Mouse (Mus musculus) heart, adult 18-20 months (tissue): ENCODE results near the gene Vps11. TPM values are rescaled to one million over a fixed set of nuclear protein-coding genes. Genes with fewer than 3 reads are reported as not detected.
"Not testable (repeated sequence)": the region's sequence is repeated elsewhere in the genome, so short reads cannot be mapped to it uniquely, and the experiment has no call there.

Experiments
- DNase-seq, 2 experiments: peaks; one replicate each; pipeline ENCODE4 v3.0.0; 2021 to 2022; ENCODE audit warnings: mixed read lengths in 1 of 2
- total RNA-seq, 2 experiments: library from RNA; stranded (reverse); gene quantifications; 2 replicates each; pipeline ENCODE4 v1.2.3; 2021

Gene Vps11
- total RNA-seq, 2 experiments from 2014 or later, result 14.4 to 18.3 TPM

DNA sequence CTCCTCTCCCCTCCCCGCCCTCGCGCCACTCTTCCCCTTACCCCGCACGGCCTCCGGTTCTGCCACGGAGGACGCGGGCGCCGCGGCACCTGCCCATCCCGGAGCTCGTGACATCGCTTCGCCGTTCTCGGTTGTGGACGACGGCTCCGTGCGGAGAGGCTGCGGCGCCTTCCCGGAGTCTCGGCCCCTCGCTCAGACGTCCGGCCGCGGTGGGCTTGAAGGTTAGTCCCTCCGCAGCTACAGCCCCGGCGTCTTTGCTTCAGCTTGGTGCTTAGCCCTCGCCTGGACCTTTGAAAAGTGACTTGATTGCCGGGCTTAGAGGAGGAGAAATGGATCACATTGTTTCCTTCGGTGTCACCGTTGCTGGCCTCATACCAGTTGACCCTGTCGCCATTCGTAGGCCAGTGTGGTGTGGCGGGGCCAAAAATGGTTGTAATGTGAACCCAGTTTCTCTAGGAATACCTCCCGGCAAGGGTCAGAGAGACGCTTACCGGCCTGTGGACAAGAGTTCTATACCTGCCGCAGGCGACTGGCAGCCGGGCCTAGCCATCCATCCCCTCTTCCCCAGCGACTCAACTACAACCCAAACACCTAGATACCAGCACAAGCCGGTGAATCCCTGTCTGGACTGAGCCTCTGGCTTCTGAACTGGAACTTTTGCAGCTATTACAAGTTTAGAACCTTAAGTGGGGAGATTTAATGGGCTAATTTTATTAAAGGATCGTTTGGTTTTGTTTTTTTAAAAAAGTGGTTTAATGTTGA is 26.0 kb downstream of the Vps11 start:
- DNase-seq, result peak; percentile 18 to 65

DNA sequence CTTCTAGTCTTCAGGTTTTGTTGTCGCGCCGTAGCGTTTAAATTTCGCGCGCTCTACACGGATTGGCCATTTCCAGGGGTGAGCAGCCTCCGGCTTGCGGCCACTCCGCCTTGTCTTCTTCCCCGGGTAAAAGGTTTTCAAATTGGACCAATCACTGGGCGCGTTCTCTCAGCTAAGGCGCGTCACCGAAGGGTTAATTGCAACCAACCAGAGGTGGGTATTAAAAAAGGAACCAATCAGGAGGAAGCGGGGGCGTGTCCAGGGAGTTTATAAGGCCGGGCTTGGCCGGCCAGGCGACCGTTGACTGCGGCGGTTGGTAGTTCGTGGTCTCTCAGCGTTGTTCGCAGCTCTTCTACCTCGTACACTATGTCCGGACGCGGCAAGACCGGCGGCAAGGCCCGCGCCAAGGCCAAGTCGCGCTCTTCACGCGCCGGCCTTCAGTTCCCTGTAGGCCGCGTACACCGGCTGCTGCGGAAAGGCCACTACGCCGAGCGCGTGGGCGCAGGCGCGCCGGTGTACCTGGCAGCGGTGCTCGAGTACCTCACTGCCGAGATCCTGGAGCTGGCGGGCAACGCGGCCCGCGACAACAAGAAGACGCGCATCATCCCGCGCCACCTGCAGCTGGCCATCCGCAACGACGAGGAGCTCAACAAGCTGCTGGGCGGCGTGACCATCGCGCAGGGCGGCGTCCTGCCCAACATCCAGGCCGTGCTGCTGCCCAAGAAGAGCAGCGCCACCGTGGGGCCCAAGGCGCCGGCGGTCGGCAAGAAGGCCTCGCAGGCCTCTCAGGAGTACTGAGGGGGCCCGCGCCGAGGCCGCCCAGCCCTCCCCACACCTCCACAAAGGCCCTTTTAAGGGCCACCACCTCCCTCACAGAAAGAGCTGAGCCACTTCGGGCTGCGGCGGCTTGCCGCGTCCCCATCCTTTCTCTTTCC is 26.8 kb downstream of the Vps11 start, which contains the start of gene H2afx:
TSS of gene H2afx (plus strand) at position 299 of the 935 bp plus-strand sequence.
- peak; percentile 99 to 100 for DNase-seq

DNA sequence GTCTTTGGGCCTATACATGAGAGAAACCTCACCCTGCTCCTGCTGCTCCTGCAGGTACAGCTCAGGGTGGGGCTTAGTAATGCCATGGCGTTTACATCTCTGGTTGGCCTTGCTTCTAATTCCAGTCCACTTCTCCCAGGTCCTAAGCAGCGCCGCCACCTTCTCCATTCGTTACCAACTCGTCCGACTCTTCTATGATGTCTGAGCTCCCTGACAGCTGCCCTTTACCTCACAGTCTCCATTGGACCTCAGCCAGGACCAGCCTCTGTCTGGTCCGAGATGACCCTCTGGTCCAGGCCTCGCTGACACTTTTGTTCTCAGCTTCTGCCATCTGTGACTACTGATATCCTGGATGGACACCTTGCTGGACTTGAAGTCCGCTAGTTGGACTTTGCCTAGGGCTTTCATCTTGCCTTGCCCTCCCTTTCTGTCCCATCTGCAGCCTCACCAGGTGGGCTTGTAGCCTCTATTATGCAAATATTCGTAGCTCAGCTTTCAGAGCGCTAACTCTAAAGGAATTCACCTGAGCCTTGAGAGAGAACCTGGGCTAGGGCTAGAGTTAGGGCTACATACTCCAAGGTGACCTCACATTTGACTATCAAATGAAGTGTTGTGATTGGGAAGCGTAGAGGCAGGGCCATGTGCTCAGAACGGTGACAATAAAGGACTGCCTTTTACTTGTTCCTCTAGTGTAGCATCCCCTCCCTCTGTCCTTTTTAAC is 28.4 kb downstream of the Vps11 start:
- no peak for DNase-seq

DNA sequence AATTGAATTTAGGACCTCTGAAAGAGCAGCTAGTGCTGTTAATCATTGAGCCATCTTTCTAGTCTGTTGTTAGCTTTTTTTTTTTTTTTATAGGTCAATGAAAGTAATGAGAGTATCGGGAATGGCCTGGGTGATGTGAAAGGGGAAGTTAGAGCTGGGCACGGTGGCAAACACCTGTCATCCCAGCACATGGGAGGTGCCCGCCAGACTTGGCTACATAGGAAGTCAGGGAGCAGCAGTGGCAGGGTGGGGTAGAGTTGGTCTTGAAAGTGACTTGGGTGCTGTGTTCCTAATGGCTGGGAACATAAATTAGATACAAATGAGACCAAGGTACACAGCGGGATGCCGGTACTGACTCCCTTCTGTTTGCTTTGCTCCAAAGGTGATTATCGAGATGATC is 30.7 kb downstream of the Vps11 start:
- DNase-seq, result no peak

DNA sequence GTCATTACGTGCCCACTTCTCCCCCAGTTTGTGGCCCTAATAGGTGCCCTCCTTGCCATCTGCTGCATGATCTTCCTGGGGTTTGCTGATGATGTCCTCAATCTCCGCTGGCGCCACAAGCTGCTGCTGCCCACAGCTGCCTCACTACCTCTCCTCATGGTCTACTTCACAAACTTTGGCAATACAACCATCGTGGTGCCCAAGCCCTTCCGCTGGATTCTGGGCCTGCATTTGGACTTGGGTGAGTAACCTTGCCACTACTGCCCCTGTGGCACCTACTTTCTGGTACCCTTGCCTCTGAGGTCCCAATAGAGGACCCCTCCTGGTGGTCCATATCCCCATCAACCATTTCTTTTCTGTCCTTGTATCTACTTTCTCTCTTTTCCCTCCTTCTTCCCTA is 33.5 kb downstream of the Vps11 start:
- DNase-seq, result no peak

DNA sequence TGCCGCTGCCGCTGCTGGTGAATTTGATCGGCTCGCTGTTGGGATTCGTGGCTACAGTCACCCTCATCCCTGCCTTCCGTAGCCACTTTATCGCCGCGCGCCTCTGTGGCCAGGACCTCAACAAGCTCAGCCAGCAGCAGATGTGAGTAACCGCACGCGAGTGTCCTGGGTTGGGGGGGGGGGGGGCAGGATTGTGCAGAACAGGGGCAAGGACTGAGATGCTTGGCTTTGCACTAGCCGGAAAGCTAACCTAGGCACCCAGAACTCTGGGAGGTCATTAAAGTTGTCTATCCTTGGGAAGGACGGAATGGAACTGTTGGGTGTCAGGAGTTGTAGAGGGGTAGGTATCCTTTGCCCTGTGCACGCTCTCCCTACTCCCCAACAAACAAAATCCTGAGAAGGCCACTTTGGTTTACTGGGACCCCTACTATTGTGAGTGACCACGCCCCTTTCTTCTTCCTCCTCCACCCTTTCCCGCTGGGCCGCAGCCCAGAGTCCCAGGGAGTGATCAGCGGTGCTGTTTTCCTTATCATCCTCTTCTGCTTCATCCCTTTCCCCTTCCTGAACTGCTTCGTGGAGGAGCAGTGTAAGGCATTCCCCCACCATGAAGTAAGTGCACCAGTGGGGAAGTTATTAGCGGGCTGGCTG is 34.3 kb downstream of the Vps11 start:
- DNase-seq, result peak; percentile 70 to 81

DNA sequence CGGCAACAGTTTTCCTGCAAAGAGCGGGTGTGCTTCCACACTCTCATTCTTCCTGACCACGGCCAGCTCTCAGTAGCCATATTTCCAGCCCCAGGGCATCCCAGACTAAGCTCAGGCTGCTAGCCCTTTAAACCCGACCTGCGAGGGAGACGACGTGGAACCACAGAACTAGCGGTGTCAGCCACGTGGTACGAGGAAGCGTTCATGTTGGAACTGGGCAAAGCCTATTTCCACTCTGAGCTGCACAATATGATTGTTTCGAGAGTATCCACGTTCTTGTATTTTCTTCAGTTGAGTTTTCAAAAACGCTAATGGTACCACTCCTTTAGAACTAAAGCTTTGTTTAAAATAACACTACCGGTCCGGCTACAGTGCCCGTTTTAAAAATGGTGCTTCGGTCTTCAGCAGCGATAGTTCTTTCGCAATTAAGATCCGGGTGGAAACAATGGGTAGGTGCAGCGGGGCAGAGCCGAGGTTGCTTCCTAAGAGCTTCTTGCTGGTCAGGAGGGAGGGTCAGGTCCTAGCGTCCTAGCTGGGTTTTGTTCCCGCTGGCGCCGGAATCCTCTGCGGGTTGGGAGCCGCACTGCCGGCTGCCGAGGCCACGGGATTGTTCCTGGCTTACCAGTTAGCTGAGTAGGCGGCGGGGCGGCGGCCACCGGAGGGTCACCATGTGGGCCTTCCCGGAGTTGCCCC is 35.0 kb downstream of the Vps11 start:
- peak; percentile 89 to 94 for DNase-seq

DNA sequence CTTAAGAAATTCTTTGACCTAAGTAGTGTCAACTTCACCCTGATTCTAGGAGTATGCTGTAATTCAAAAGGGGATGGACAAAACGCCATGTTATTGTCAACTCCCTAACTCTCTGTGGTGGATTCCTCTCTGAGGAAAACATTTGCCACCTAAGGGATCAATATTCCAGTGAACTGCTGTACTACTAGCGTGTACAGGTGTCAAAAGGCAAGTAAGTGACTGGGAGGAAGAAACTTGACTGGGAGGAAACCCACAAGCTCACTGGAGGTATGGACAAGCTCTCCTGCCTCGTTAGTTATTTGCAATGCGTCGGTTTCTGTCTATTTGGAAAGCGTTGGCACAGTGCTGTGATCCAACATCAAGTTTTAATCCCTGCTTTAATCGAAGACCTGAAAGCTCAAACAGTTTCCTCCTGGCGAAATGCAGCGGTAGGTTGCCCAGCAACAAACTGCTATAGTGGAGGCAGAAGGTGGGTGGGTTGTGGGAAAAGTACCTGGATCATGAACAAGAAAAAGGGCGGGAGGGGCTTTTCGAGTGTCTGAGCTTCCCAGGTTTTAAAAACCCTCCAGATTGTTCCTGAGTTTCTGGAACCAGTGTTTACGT is 35.6 kb downstream of the Vps11 start, which contains the start of gene Dpagt1:
TSS of gene Dpagt1 (plus strand) at position 252 of the 603 bp plus-strand sequence.
- DNase-seq, result no peak

DNA sequence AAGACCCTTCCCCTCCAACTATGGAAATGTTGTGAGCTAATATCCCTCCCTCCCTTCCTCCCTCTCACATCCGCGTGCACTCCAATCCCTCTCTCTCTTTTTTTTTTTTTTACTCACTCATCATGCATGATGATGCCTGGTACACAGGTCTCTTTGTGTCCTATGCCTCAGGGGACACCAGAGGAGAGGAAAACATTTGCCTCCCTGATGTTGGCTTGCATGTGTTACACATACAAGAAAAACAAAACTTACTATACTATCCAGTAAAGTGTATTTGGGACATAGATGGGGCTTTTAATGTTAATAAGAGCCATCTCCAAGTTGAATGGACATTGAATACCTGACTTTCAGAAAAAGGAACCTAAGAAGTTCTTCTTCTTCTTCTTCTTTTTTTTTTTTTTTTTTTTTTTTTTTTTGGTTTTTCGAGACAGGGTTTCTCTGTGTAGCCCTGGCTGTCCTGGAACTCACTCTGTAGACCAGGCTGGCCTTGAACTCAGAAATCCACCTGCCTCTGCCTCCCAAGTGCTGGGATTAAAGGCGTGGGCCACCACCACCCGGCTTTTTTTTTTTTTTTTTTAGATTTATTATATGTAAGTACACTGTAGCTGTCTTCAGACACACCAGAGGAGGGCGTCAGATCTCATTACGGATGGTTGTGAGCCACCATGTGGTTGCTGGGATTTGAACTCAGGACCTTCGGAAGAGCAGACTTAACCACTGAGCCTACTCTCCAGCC is 36.3 kb downstream of the Vps11 start:
- DNase-seq, result not testable (repeated sequence)

DNA sequence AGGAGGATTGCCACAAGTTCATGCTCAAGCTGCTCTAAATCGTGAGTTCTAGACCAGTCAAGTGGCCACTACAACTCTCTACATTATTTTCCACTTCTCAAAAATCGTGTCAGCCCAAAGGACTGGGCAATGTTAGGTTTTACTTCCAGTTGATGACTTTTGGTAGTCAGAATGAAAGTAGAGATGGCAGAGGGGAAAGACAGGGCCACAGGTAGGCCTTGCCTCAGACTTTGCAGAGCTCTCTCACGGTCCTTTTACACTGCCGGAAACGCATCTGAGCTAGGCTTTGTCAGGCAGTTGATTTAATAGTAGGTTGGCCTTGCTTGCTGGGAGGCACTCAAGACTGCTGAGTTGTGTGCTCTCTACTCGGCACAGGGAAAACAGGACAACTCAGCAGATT is 37.3 kb downstream of the Vps11 start:
- no peak for DNase-seq

DNA sequence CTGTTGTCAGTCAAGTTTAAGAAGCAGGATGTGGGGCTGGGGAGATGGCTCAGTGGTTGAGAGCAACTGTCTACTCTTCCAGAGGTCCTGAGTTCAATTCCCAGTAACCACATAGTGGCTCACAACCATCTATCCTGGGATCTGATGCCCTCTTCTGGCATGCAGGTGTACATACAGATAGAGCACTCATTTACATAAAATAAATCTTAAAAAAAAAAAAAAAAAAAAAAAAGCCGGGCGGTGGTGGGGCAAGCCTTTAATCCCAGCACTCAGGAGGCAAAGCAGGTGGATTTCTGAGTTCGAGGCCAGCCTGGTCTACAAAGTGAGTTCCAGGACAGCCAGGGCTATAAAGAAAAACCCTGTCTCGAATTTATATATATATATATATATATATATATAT is 37.8 kb downstream of the Vps11 start:
- DNase-seq, result not testable (repeated sequence)

DNA sequence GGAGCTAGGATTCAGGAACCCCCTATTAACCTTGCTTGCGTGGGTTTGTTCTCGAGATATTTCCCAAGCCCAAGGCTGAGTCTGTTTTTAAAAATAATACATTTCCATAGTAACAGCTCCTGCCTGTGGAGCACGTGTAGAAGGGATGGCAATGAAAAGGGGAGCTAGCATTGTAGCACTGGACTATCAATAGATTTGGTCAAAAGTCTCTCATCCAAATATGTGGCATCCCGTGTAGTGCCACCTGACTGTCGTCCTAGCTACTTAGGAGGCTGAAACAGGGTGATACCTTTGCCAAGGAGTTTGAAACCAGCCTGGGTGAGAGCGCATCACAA is 40.7 kb downstream of the Vps11 start:
- no peak for DNase-seq

DNA sequence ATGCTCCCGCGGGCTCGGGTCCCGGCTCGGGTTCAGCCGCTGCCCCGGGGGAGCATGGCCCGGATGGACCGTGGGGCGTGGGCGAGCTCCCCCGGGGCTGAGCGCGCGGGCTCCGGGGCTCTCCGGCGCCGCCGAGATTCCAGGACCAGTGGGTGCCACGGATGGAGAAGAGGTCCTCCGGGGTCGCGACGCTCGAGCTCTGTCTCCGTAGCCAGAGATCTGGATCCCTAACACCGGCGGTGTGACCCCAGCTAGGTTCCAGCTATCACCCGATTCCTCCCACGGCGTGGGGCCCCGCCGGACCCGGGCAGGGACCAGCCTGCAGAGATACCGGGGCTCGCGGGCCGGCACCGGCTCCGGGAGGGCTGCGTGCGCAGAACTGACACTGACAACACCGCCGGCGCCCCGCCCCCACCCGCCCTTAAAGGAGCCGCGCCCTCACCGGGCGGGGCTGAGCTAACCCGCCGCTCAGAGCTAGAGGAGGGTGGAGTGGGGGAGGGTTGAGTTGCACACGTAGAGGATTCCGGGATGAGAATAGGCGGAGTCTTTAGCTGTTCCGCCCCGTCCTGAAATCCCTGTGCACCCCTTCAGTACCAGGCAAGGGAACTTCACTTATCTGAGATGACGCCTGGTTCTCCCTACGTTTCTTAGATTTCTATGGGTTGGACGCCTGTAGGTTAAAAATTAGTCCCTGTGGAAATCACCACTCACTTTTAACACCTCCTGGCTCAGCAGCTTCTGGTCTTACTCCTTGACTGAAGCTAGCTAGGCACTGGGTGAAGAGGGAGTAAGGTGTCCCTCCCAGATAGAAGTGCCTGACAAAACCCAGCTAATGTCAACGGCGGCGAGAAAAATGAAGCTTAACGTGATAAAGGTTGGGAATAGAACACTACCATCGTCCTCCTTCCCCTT is 41.3 kb downstream of the Vps11 start, which contains the start of gene C2cd2l:
TSS of gene C2cd2l (minus strand) at position 399 of the 912 bp plus-strand sequence.
- peak; percentile 88 to 96 for DNase-seq

DNA sequence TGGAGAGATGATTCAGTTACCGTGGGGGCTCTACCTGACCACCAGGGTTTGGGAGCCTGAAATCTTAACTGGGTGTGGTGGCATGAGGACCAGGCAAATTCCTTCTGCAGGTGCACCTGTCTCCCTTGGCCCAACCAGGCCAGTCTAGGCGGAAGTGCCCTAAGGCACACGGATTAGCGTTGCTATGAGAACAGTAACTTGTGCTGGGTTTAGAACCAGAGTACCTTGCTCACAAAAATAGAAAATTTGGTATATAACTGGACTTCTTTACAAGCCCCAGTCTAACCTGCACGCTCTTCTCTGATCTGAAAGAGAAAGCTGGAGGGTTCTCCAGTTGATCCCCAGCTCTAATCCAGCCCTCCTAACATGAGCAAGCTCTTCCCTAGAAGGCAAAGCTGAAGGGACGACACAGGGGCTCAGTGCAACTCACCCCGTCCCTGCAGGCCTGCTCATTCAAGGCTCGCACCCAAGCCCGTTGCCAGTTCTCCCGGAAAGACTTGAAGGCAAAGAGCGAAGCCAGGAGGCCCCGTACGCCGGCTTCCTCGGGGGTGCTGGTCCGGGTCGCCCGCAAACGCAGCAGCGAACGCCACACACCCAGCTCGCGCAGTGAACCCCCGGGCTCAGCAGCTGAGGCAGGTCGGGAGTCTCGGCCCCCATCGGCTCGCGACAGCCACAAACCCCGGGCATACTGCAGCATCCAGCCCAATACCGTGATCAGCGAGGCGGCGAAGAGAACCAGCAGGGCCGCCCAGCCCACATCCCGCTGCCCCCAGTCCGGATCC is 42.2 kb downstream of the Vps11 start:
- peak in 1 of 2 experiments; percentile 51 for DNase-seq

DNA sequence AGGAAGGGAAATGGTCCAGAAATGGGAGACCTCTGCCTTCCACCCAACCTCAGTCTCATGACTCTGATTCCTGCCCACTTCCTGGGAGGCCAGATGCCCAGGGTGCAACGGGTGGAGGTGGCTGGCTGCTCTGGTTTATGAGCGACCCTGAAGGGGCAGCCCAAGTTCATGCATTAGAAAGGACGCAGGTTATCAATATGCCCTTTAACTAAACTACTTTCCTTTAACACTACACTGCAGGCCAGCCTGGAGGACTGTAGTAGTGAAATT is 42.7 kb downstream of the Vps11 start:
- no peak for DNase-seq

DNA sequence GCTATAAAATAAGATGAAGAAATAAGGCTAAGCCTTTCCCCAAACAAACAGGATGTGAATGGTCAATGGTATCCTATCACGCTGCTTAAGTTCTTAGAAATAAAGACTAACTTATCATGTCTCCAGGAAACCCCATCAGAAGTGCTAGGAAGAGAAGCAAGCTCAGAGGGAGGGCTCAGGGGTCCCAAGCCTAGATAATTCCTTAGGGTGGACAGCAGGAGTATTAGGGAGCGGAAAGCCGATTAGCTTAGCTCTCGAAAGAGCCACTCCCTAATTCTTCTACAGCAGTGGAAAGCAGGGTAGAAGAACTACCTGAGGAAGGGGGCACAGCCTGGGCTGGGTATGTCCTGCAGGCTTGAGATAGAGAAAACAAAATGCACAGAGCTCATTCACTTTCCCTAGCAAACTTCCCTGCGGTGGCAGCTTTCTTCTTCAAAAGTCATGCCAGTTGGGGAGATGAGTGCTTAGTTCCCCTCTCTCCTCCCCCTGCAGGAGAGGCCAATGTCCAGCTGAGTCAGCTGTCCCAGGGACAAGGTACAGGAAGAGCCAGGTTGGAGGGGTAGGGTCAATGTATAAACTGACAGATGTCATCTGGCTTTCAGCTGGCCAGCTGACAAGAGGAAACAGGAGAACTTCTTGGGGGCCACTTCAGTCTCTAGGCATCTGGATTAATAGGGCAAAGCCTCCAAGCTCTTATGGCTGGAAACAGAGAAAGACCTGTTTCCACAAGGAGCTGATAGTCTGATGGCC is 43.2 kb downstream of the Vps11 start:
- DNase-seq, result no peak

DNA sequence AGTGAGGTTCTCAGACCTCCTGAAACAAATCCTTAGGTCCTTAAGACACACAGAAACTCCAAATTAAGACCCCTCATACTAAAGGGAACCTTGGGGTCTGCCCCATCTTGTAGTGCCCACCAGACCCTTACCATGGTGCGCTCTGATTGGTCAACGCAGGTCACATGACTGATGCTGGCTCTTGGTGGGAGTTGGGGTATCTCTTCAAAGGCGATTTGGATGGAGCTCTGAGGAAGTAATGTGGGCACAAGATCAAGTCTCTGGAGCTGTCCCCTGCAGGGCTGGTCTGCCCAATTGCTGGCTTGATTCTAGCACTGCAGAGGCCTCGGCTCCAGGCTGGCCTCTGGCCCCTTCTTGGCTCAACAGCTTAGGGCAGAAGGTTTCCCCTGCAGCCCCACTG is 44.0 kb downstream of the Vps11 start:
- DNase-seq, result no peak

DNA sequence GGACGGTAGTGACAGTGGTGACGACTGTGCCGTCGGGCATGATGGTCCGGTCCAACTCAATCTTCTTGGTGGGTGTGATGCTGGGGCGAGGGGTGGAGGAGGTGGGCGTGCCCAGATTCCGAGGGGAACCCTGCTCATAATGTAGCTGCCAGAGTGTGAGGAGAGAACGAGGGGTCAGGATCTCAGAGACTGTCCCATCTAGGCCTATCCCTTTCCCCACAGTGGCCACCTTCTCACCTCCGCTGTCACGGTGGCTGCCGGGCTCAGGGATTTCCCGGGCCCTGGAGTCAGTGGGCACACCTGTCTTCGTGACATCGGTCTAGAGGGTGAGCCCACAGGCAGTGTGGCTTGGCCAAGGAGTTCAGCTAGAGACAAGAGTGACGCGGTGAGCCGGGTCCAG is 46.6 kb downstream of the Vps11 start:
- DNase-seq, result no peak
